Mouse (Mus musculus): ENCODE results near the gene Erp44. TPM values are rescaled to one million over a fixed set of nuclear protein-coding genes. Genes with fewer than 3 reads are reported as not detected.

Erp44 gene
- polyA plus RNA-seq, 1 experiment from 2014 or later = 61.2 TPM

- Histone ChIP-seq H3K9me3 (replicated peaks; ENCODE audit: control insufficient read depth, low read length, poor library complexity, severe bottlenecking) (no peaks in the 10 kb centered on the region), H3K4me2 (ENCODE audit: low read length) (no peak overlapping the region), H3K4me3 (ENCODE audit: low read depth, low read length) (no peak overlapping the region), H3K9ac (ENCODE audit: low read depth, low read length) (no peak overlapping the region), H3K36me3 (ENCODE audit: control insufficient read depth, insufficient read depth, low read length) (no peaks in the 10 kb centered on the region), H3K4me1 (ENCODE audit: control insufficient read depth, insufficient read depth, low read length) (no peaks in the 10 kb centered on the region), H3K27ac (ENCODE audit: low read length) (no peak overlapping the region), H3K27me3 (ENCODE audit: control insufficient read depth, insufficient read depth, low read depth, low read length) (no peaks in the 10 kb centered on the region)
- ATAC-seq = no peak
- WGBS = 90% methylated on average over 5 of the region's 5 CpGs
These were observed 126.1 kb downstream of the Erp44 start for GRCm38 (mm10) chr4:48153229-48153628.

- no peaks in the 10 kb centered on the region for H3K36me3 ChIP-seq (ENCODE audit: control insufficient read depth, insufficient read depth, low read length)
- H3K27me3 ChIP-seq (ENCODE audit: control insufficient read depth, insufficient read depth, low read depth, low read length) = no peaks in the 10 kb centered on the region
- WGBS = 94% methylated on average over 2 of the region's 2 CpGs
- ATAC-seq = no peak
- no peak overlapping the region for H3K9ac ChIP-seq (ENCODE audit: low read depth, low read length)
- H3K4me1 ChIP-seq (ENCODE audit: control insufficient read depth, insufficient read depth, low read length) = no peaks in the 10 kb centered on the region
- H3K4me3 ChIP-seq (ENCODE audit: low read depth, low read length) = no peak overlapping the region
- H3K9me3 ChIP-seq (replicated peaks; ENCODE audit: control insufficient read depth, low read length, poor library complexity, severe bottlenecking) = no peaks in the 10 kb centered on the region
- no peak overlapping the region for H3K4me2 ChIP-seq (ENCODE audit: low read length)
- H3K27ac ChIP-seq (ENCODE audit: low read length) = no peak overlapping the region
These were observed 129.9 kb downstream of the Erp44 start for GRCm38 (mm10) chr4:48149492-48149891.

MicroRNA genes within 50 kb of the gene (microRNA counts, 519-probe panel; counts per million panel counts)
- microRNA mmu-miR-1958 = 2,021 counts per million, percentile 50 among the panel's probes with 10 or more counts

Small RNAs within 50 kb of the gene (microRNA-seq; reads per million reads assigned to microRNA genes)
- not detected for gene Mir1958

Other genes starting within 250 kb of the Erp44 start
- gene Nr4a3, start 234.4 kb downstream of the Erp44 start, polyA plus RNA-seq (2015; fragmentation: Nextera tagmentation; extraction: Ambion mirVana) = 1.4 and 1.6 TPM in 2 replicates
- 27.4 and 28.8 TPM in 2 replicates for gene Stx17, start 154.6 kb downstream of the Erp44 start, polyA plus RNA-seq (2015; fragmentation: Nextera tagmentation; extraction: Ambion mirVana)
- gene Invs, start 202 bp upstream of the Erp44 start, polyA plus RNA-seq (2015; fragmentation: Nextera tagmentation; extraction: Ambion mirVana) = 6.6 and 8.1 TPM in 2 replicates
- 37.6 and 41.2 TPM in 2 replicates for gene Tex10, start 193.9 kb upstream of the Erp44 start, polyA plus RNA-seq (2015; fragmentation: Nextera tagmentation; extraction: Ambion mirVana)